Mouse (Mus musculus): ENCODE results near the gene Cenpv.

DNA sequence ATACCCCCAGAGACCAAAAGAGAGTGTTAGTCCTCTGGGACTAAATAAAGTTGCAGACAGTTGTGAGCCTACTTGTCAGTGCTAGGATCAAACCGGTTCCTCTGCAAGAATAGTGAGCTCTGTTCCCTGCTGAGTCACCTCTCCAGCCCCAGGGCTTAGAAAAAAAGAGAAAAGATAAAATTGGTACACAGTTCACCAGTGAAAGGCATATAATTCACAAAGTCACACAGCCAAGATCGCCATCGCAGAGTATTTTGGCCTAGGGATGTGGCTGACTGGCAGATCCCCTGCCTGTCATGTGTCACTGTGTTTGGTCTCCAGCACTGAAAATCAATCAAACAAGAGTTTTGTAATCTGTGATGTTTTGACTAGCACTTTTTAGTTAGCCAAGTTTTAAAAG, 29.2 kb upstream of the Cenpv start:
- no peak for TF ChIP-seq CTCF (IDR thresholded peaks at IDR 0.05; ENCODE audit: extremely low read depth, insufficient read depth, insufficient read length, insufficient replicate concordance)
- no peak for TF ChIP-seq POLR2A (IDR thresholded peaks at IDR 0.05; ENCODE audit: low read depth, low read length)
